Mouse (Mus musculus) left cerebral cortex, adult 6 months (tissue): Measurements from ENCODE around the gene Olfr1013. TPM values are rescaled to one million over a fixed set of nuclear protein-coding genes. Genes with fewer than 3 reads are reported as not detected.

Source experiments
- long read RNA-seq, 2 experiments: library from polyadenylated mRNA; unstranded; transcript quantifications; one replicate each; pipeline ENCODE4 v2.0.0; 2019 to 2020
- polyA plus RNA-seq: library from polyadenylated mRNA; unstranded; fragments of <200 nt; fragmentation: Nextera tagmentation; gene quantifications from 2 replicates; pipeline ENCODE4 v1.2.3, GENCODE M21; 2021

Gene Olfr1013
- polyA plus RNA-seq, result not detected in 2 replicates
- long read RNA-seq, experiment 1, result 0 reads
- long read RNA-seq, experiment 2, result 0 reads

DNA sequence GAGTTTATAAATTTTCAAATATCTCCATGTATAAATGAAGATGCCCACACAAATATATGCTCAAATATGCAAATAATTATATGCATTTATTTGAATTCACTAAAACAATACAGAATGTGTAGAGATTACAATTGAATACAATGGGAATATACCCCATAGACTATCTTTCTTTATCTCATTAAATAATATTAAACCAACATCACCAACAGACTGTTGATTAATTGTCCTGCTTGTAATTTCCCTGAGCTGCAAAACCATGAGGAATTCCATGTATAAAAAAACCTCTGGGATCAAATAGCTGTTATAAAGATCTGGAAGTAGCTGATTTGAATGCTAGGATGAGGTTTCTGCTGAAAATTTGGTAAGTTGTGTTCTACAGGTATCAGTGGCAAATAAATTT is at the start of gene Olfr1013:
Gene Olfr1013 (plus strand): TSS at position 301 of the 400 bp plus-strand sequence.

DNA sequence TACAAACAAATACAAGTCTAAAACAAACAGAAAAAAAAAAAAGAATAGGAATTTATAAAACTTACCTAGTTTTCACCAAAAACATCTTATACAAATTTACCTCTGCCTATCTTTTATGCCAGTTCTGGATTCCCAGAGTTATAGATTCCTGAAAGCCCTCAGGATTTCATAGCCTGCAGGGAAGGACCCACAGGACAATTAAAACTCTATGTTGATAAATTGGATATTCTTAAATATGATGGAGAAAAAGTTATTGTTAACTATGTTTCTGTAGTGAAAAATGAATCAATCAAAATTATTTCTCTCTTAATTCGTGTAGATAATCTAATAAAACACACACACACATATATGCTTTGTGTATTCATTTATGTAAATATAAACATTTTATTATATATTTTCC is 4.2 kb upstream of the Olfr1013 start, which contains the start of gene Olfr1012:
Gene Olfr1012 (minus strand): TSS at position 101 of the 400 bp plus-strand sequence.

DNA sequence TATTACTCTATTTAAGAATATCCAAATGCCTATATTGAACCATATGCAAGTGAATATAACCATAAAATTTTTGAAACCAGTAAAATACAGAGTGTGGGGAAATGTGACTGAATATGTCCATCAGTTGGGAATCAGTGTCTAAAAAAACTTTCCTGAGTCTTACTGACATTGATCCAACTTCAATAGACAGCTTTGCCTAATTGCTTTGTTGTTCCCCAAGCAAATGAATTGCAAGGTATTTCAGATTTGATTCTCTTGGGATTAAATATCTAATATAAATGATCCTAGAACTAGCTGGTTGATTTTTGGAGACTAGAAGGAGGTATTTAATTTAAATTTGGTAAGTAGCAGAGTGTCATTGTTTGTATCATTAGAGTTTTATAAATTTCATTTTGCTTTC is 5.5 kb downstream of the Olfr1013 start, which contains the start of gene Olfr1014:
Gene Olfr1014 (plus strand): TSS at position 301 of the 400 bp plus-strand sequence.

GRCm38 (mm10) chr2:85781717-85782116 is 14.8 kb downstream of the Olfr1013 start, which contains the start of gene Olfr1015:
Gene Olfr1015 (plus strand): TSS chr2:85782017.

GRCm38 (mm10) chr2:85802444-85802843 is 35.5 kb downstream of the Olfr1013 start, which contains the start of gene Olfr1016:
Gene Olfr1016 (minus strand): TSS chr2:85802544.

DNA sequence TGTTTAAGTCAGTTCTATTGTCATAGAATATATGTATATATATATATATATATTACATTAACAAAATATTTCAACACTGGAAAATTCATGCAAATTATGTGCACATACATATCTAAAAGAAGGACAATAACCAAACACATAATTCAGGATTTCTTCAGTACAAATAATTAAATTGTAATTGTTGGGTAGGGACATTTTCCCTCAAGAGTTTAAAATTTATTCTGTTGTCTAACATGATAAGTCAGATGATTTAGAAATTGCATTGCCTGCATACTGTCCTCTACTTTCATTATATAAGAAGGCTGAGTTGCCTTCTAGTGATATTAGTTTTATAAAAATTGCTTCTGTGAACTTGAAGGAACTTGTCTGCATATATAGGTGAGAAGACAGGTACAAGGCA is 51.3 kb downstream of the Olfr1013 start, which contains the start of gene Olfr1018:
Gene Olfr1018 (plus strand): TSS at position 301 of the 400 bp plus-strand sequence.

Other genes with a start within 250 kb of the Olfr1013 start
- gene 4833423E24Rik, start 248.1 kb upstream of the Olfr1013 start, polyA plus RNA-seq, result not detected in 2 replicates
- not detected in 2 replicates for gene Olfr996, start 187.9 kb upstream of the Olfr1013 start, polyA plus RNA-seq
- not detected in 2 replicates for gene Olfr998, start 178.2 kb upstream of the Olfr1013 start, polyA plus RNA-seq
- not detected in 2 replicates for gene Olfr1000, start 155.2 kb upstream of the Olfr1013 start, polyA plus RNA-seq
- not detected in 2 replicates for gene Olfr1002, start 116.4 kb upstream of the Olfr1013 start, polyA plus RNA-seq
- not detected in 2 replicates for gene Olfr154, start 102.6 kb upstream of the Olfr1013 start, polyA plus RNA-seq
- not detected in 2 replicates for gene Olfr1006, start 88.3 kb upstream of the Olfr1013 start, polyA plus RNA-seq
- not detected in 2 replicates for gene Olfr1008, start 77.7 kb upstream of the Olfr1013 start, polyA plus RNA-seq
- not detected in 2 replicates for gene Olfr1009, start 51.7 kb upstream of the Olfr1013 start, polyA plus RNA-seq
- not detected in 2 replicates for gene Olfr1012, start 4.3 kb upstream of the Olfr1013 start, polyA plus RNA-seq
- gene Olfr1014, start 5.6 kb downstream of the Olfr1013 start, polyA plus RNA-seq, result not detected in 2 replicates
- not detected in 2 replicates for gene Olfr1015, start 14.9 kb downstream of the Olfr1013 start, polyA plus RNA-seq
- gene Olfr1016, start 35.4 kb downstream of the Olfr1013 start, polyA plus RNA-seq, result not detected in 2 replicates
- gene Olfr1018, start 51.4 kb downstream of the Olfr1013 start, polyA plus RNA-seq, result not detected in 2 replicates
- gene Olfr1019, start 78.4 kb downstream of the Olfr1013 start, polyA plus RNA-seq, result not detected in 2 replicates
- gene Olfr1020, start 79.9 kb downstream of the Olfr1013 start, polyA plus RNA-seq, result not detected in 2 replicates
- not detected in 2 replicates for gene Olfr1022, start 101.5 kb downstream of the Olfr1013 start, polyA plus RNA-seq
- not detected in 2 replicates for gene Olfr1023, start 118.5 kb downstream of the Olfr1013 start, polyA plus RNA-seq
- gene Olfr1024, start 138.0 kb downstream of the Olfr1013 start, polyA plus RNA-seq, result not detected in 2 replicates
- gene Olfr1025-ps1, start 148.1 kb downstream of the Olfr1013 start, polyA plus RNA-seq, result not detected in 2 replicates
- gene Olfr1026, start 154.5 kb downstream of the Olfr1013 start, polyA plus RNA-seq, result not detected in 2 replicates
- not detected in 2 replicates for gene Olfr1028, start 183.3 kb downstream of the Olfr1013 start, polyA plus RNA-seq
- gene Olfr1029, start 206.8 kb downstream of the Olfr1013 start, polyA plus RNA-seq, result not detected in 2 replicates
- gene Olfr1030, start 212.2 kb downstream of the Olfr1013 start, polyA plus RNA-seq, result not detected in 2 replicates
- not detected in 2 replicates for gene Olfr1031, start 223.2 kb downstream of the Olfr1013 start, polyA plus RNA-seq
- not detected in 2 replicates for gene Olfr1032, start 238.4 kb downstream of the Olfr1013 start, polyA plus RNA-seq